Mouse (Mus musculus): ENCODE results near the gene Pkig. TPM values are rescaled to one million over a fixed set of nuclear protein-coding genes. Genes with fewer than 3 reads are reported as not detected.

Pkig gene
- polyA plus RNA-seq, 1 experiment from 2014 or later: 66.3 TPM

DNA sequence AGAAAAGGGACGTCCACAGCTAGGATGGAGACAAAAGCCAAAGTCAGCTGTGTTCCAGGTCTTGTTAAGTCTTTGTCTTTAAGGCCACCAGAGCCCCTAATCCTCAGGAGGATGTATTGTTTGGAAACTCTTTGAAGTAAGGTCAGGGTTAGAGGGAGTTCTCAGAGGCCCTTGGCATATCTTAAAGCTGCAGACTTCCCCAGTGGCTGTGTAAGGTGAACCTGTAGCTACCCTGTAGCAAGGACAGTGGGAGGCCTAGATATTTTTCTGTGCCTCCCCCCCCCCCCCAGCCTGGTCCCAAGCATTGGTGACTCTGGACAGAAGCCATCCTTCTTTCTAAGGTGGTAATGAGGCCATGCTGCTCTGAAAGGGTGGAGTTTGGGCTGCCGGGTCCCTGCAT, 38.6 kb downstream of the Pkig start:
- Histone ChIP-seq H3K4me2 (replicated peaks; ENCODE audit: low read depth) (no peak overlapping the region; the same call in 1 of the 2 replicates), H3K27ac (replicated peaks) (no peak overlapping the region), H3K27me3 (ENCODE audit: control insufficient read depth, insufficient read depth, low read length) (no peaks in the 10 kb centered on the region), H3K4me1 (replicated peaks; ENCODE audit: control insufficient read depth, insufficient read depth) (peaks cover 3% of the 10 kb centered on the region; the same call in 1 of the 2 replicates), H3K9me3 (ENCODE audit: control insufficient read depth, low read length) (no peaks in the 10 kb centered on the region), H3K4me3 (ENCODE audit: low read depth, low read length) (no peak overlapping the region), H3K9ac (ENCODE audit: low read length) (no peak overlapping the region), H3K36me3 (ENCODE audit: control insufficient read depth, insufficient read depth, low read length) (no peaks in the 10 kb centered on the region)
- WGBS: 38% methylated on average over 2 of the region's 2 CpGs
- TF ChIP-seq CTCF (IDR thresholded peaks at IDR 0.05; ENCODE audit: low read depth): no peak
- TF ChIP-seq EP300 (optimal IDR thresholded peaks at IDR 0.05): no peak
- DNase-seq (ENCODE audit: low spot score): no peak
- no peak for ATAC-seq (ENCODE audit: low FRiP score, low TSS enrichment)

GRCm38 (mm10) chr2:163697764-163698480, 39.7 kb downstream of the Pkig start:
- no peaks in the 10 kb centered on the region for H3K36me3 ChIP-seq (ENCODE audit: control insufficient read depth, insufficient read depth, low read length)
- H3K9ac ChIP-seq (ENCODE audit: low read length): no peak overlapping the region
- TF ChIP-seq CTCF (IDR thresholded peaks at IDR 0.05; ENCODE audit: low read depth) (peak; percentile 18; the same call in 1 of the 2 replicates), EP300 (optimal IDR thresholded peaks at IDR 0.05) (no peak)
- H3K9me3 ChIP-seq (ENCODE audit: control insufficient read depth, low read length): no peaks in the 10 kb centered on the region
- no peak overlapping the region for H3K4me3 ChIP-seq (ENCODE audit: low read depth, low read length)
- DNase-seq (ENCODE audit: low spot score) (peak; percentile 30), ATAC-seq (ENCODE audit: low FRiP score, low TSS enrichment) (peak; percentile 79; the same call in 1 of the 2 replicates)
- peaks cover 3% of the 10 kb centered on the region; the same call in 1 of the 2 replicates for H3K4me1 ChIP-seq (replicated peaks; ENCODE audit: control insufficient read depth, insufficient read depth)
- H3K27me3 ChIP-seq (ENCODE audit: control insufficient read depth, insufficient read depth, low read length): no peaks in the 10 kb centered on the region
- 30% methylated on average over 15 of the region's 16 CpGs for WGBS
- H3K4me2 ChIP-seq (replicated peaks; ENCODE audit: low read depth): no peak overlapping the region
- H3K27ac ChIP-seq (replicated peaks): peak overlapping the region; percentile 81

- Histone ChIP-seq H3K4me2 (replicated peaks; ENCODE audit: low read depth) (no peak overlapping the region), H3K9me3 (ENCODE audit: control insufficient read depth, low read length) (no peaks in the 10 kb centered on the region), H3K4me1 (replicated peaks; ENCODE audit: control insufficient read depth, insufficient read depth) (no peaks in the 10 kb centered on the region), H3K27me3 (ENCODE audit: control insufficient read depth, insufficient read depth, low read length) (no peaks in the 10 kb centered on the region), H3K4me3 (ENCODE audit: low read depth, low read length) (no peak overlapping the region), H3K27ac (replicated peaks) (no peak overlapping the region), H3K36me3 (ENCODE audit: control insufficient read depth, insufficient read depth, low read length) (no peaks in the 10 kb centered on the region), H3K9ac (ENCODE audit: low read length) (no peak overlapping the region)
- ATAC-seq (ENCODE audit: low FRiP score, low TSS enrichment) (no peak), DNase-seq (ENCODE audit: low spot score) (no peak)
- WGBS: 81% methylated on average over 11 of the region's 11 CpGs
- no peak for TF ChIP-seq CTCF (IDR thresholded peaks at IDR 0.05; ENCODE audit: low read depth)
- TF ChIP-seq EP300 (optimal IDR thresholded peaks at IDR 0.05): no peak
Observed at GRCm38 (mm10) chr2:163699078-163699780, 41.0 kb downstream of the Pkig start.

GRCm38 (mm10) chr2:163702431-163702830, 44.2 kb downstream of the Pkig start:
- 69% methylated on average over 7 of the region's 7 CpGs for WGBS
- no peak overlapping the region for H3K27ac ChIP-seq (replicated peaks)
- ATAC-seq (ENCODE audit: low FRiP score, low TSS enrichment) (no peak), DNase-seq (ENCODE audit: low spot score) (no peak)
- no peak overlapping the region for H3K4me3 ChIP-seq (ENCODE audit: low read depth, low read length)
- H3K4me2 ChIP-seq (replicated peaks; ENCODE audit: low read depth): no peak overlapping the region
- TF ChIP-seq CTCF (IDR thresholded peaks at IDR 0.05; ENCODE audit: low read depth): no peak
- TF ChIP-seq EP300 (optimal IDR thresholded peaks at IDR 0.05): no peak
- no peaks in the 10 kb centered on the region for H3K36me3 ChIP-seq (ENCODE audit: control insufficient read depth, insufficient read depth, low read length)
- H3K9me3 ChIP-seq (ENCODE audit: control insufficient read depth, low read length): no peaks in the 10 kb centered on the region
- H3K27me3 ChIP-seq (ENCODE audit: control insufficient read depth, insufficient read depth, low read length): no peaks in the 10 kb centered on the region
- H3K4me1 ChIP-seq (replicated peaks; ENCODE audit: control insufficient read depth, insufficient read depth): no peaks in the 10 kb centered on the region
- no peak overlapping the region for H3K9ac ChIP-seq (ENCODE audit: low read length)

DNA sequence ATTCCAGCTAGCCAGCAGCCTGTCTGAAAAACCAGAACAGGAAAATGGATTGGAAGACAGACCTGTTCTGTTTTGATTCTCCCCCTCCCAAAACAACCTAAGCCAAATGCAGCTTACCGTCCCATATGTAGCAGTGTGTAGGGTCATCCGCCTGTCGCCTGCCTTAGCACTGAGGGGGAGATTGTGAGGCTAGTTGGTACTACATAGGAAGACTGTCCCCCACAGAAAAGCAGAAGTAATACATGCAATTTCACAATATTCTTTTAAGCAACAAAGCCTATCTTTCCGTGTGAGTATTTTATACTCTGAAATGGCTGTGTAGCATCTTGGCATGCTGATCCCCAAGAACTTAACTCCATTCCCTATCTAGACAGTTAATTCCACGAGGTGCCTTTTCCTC, 44.7 kb downstream of the Pkig start:
- WGBS: 71% methylated on average over 5 of the region's 5 CpGs
- no peak for ATAC-seq (ENCODE audit: low FRiP score, low TSS enrichment)
- DNase-seq (ENCODE audit: low spot score): no peak
- no peaks in the 10 kb centered on the region for H3K4me1 ChIP-seq (replicated peaks; ENCODE audit: control insufficient read depth, insufficient read depth)
- H3K9me3 ChIP-seq (ENCODE audit: control insufficient read depth, low read length): no peaks in the 10 kb centered on the region
- no peak overlapping the region for H3K4me2 ChIP-seq (replicated peaks; ENCODE audit: low read depth)
- no peaks in the 10 kb centered on the region for H3K27me3 ChIP-seq (ENCODE audit: control insufficient read depth, insufficient read depth, low read length)
- TF ChIP-seq CTCF (IDR thresholded peaks at IDR 0.05; ENCODE audit: low read depth) (no peak), EP300 (optimal IDR thresholded peaks at IDR 0.05) (no peak)
- no peak overlapping the region for H3K4me3 ChIP-seq (ENCODE audit: low read depth, low read length)
- H3K9ac ChIP-seq (ENCODE audit: low read length): no peak overlapping the region
- H3K36me3 ChIP-seq (ENCODE audit: control insufficient read depth, insufficient read depth, low read length): no peaks in the 10 kb centered on the region
- no peak overlapping the region for H3K27ac ChIP-seq (replicated peaks)
